Mouse (Mus musculus): ENCODE data around the gene Bpifb6. TPM values are rescaled to one million over a fixed set of nuclear protein-coding genes. Genes with fewer than 3 reads are reported as not detected.
A peak's percentile ranks its signal among the peaks of the same experiment; 100 is the strongest.

Bpifb6 gene
- total RNA-seq, 2 experiments from 2014 or later: not detected

GRCm38 (mm10) chr2:153953836-153954235 is 53.6 kb downstream of the Bpifb6 start:
- ATAC-seq (replicated peaks; ENCODE audit: poor library complexity): peak; percentile 93

Other genes with a start within 250 kb of the Bpifb6 start
- 0.07 and 0.22 TPM in 2 replicates for gene Dnmt3c, start 203.7 kb upstream of the Bpifb6 start, total RNA-seq (2015)
- gene Dnmt3c, start 203.7 kb upstream of the Bpifb6 start, total RNA-seq (2017): 0.20 TPM in 1 of 2 replicates, not detected in the other
- 121 and 132 TPM in 2 replicates for gene Mapre1, start 159.1 kb upstream of the Bpifb6 start, total RNA-seq (2015)
- 221 and 234 TPM in 2 replicates for gene Mapre1, start 159.1 kb upstream of the Bpifb6 start, total RNA-seq (2017)
- 0.05 TPM in 1 of 2 replicates, not detected in the other for gene Efcab8, start 120.5 kb upstream of the Bpifb6 start, total RNA-seq (2015)
- 0.14 and 0.17 TPM in 2 replicates for gene Efcab8, start 120.5 kb upstream of the Bpifb6 start, total RNA-seq (2017)
- not detected in 2 replicates for gene Sun5, start 29.3 kb upstream of the Bpifb6 start, total RNA-seq (2015)
- gene Sun5, start 29.3 kb upstream of the Bpifb6 start, total RNA-seq (2017): not detected in 2 replicates
- gene Bpifb2, start 25.3 kb upstream of the Bpifb6 start, total RNA-seq (2015): not detected in 2 replicates
- gene Bpifb2, start 25.3 kb upstream of the Bpifb6 start, total RNA-seq (2017): not detected in 2 replicates
- not detected in 2 replicates for gene Bpifb3, start 17.8 kb downstream of the Bpifb6 start, total RNA-seq (2015)
- gene Bpifb3, start 17.8 kb downstream of the Bpifb6 start, total RNA-seq (2017): not detected in 2 replicates
- gene Bpifb4, start 37.8 kb downstream of the Bpifb6 start, total RNA-seq (2015): not detected in 2 replicates
- gene Bpifb4, start 37.8 kb downstream of the Bpifb6 start, total RNA-seq (2017): not detected in 2 replicates
- gene Bpifa6, start 74.6 kb downstream of the Bpifb6 start, total RNA-seq (2015): not detected in 2 replicates
- not detected in 2 replicates for gene Bpifa6, start 74.6 kb downstream of the Bpifb6 start, total RNA-seq (2017)
- gene Bpifa2, start 107.9 kb downstream of the Bpifb6 start, total RNA-seq (2015): not detected in 2 replicates
- not detected in 2 replicates for gene Bpifa2, start 107.9 kb downstream of the Bpifb6 start, total RNA-seq (2017)
- gene Bpifa3, start 229.9 kb downstream of the Bpifb6 start, total RNA-seq (2015): not detected in 2 replicates
- gene Bpifa3, start 229.9 kb downstream of the Bpifb6 start, total RNA-seq (2017): not detected in 2 replicates
- not detected in 2 replicates for gene Bpifa1, start 242.5 kb downstream of the Bpifb6 start, total RNA-seq (2015)
- not detected in 2 replicates for gene Bpifa1, start 242.5 kb downstream of the Bpifb6 start, total RNA-seq (2017)